Mouse (Mus musculus) midbrain, postnatal 0 days (tissue): ENCODE data around the gene Gtf2h1. TPM values are rescaled to one million over a fixed set of nuclear protein-coding genes. Genes with fewer than 3 reads are reported as not detected.
"Not testable (repeated sequence)": the region's sequence is repeated elsewhere in the genome, so short reads cannot be mapped to it uniquely, and the experiment has no call there.

Experiments used
- ATAC-seq: fragments of 200-750 bp; cut with Nextera tagmentation; 2 replicates; pipeline ENCODE4 v1.8.0; 2017; ENCODE audit warnings: moderate number of reproducible peaks, mild to moderate bottlenecking, moderate TSS enrichment, moderate library complexity; ENCODE audit not compliant: low FRiP score
- DNase-seq: peaks from one replicate; pipeline ENCODE4 v3.0.0-alpha.2; 2015; ENCODE audit warnings: low spot score
- H3K27ac ChIP-seq: fragments of 300-500 bp; sonication (generic); 2 replicates; pipeline ENCODE4 v1.5.1; 2014; ENCODE audit warnings: low read depth, mild to moderate bottlenecking, low read length, mixed read lengths
- H3K27me3 ChIP-seq: fragments of 300-500 bp; sonication (generic); 2 replicates; pipeline ENCODE4 v1.6.1; 2014; ENCODE audit warnings: low read length, control low read depth, mixed read lengths; ENCODE audit not compliant: insufficient read depth
- H3K36me3 ChIP-seq: fragments of 300-500 bp; sonication (generic); 2 replicates; pipeline ENCODE4 v1.6.1; 2014; ENCODE audit warnings: low read length, control low read depth, mixed read lengths; ENCODE audit not compliant: insufficient read depth
- H3K4me1 ChIP-seq: fragments of 300-500 bp; sonication (generic); 2 replicates; pipeline ENCODE4 v1.6.1; 2014; ENCODE audit warnings: mild to moderate bottlenecking, control low read depth, antibody characterized with exemption, low read length, mixed read lengths; ENCODE audit not compliant: insufficient read depth
- H3K4me2 ChIP-seq: fragments of 300-500 bp; sonication (generic); 2 replicates; pipeline ENCODE4 v1.6.1; 2014; ENCODE audit warnings: low read depth, mild to moderate bottlenecking, low read length, mixed read lengths; ENCODE audit not compliant: poor library complexity, severe bottlenecking
- H3K4me3 ChIP-seq: fragments of 300-500 bp; sonication (generic); 2 replicates; pipeline ENCODE4 v1.5.1; 2014; ENCODE audit warnings: low read depth, mild to moderate bottlenecking, low read length, moderate library complexity
- H3K9ac ChIP-seq: fragments of 300-500 bp; sonication (generic); replicated peaks from 2 replicates; pipeline ENCODE4 v1.6.1; 2014; ENCODE audit warnings: mild to moderate bottlenecking, low read length, moderate library complexity, mixed read lengths; ENCODE audit not compliant: poor library complexity, severe bottlenecking
- H3K9me3 ChIP-seq: fragments of 300-500 bp; sonication (generic); 2 replicates; pipeline ENCODE4 v1.6.1; 2016; ENCODE audit warnings: low read length, control low read depth
- CTCF ChIP-seq: IDR thresholded peaks from 2 replicates; pipeline ENCODE4 v1.5.1; 2016; ENCODE audit warnings: antibody characterized with exemption, mild to moderate bottlenecking
- WGBS: fragments of 180-500 bp; shearing (Covaris S2); extraction: QIAGEN DNeasy Blood & Tissue Kit; methylation state at CpG from one replicate; pipeline ENCODE4 v1.1.7; 2014; 5-methylcytosine and 5-hydroxymethylcytosine counted together
- polyA plus RNA-seq: library from polyadenylated mRNA; unstranded; fragments of >200 nt; fragmentation: Nextera tagmentation; extraction: Ambion mirVana; gene quantifications from 2 replicates; pipeline ENCODE4 v1.2.1, GENCODE M21; 2015
- total RNA-seq: library from RNA; depleted of rRNA; stranded (reverse); fragments of >200 nt; gene quantifications from 2 replicates; pipeline ENCODE4 v1.2.3, GENCODE M21; 2014

Gtf2h1 gene
- total and polyA plus RNA-seq, 2 experiments from 2014 or later = 32.9 to 38.2 TPM

DNA sequence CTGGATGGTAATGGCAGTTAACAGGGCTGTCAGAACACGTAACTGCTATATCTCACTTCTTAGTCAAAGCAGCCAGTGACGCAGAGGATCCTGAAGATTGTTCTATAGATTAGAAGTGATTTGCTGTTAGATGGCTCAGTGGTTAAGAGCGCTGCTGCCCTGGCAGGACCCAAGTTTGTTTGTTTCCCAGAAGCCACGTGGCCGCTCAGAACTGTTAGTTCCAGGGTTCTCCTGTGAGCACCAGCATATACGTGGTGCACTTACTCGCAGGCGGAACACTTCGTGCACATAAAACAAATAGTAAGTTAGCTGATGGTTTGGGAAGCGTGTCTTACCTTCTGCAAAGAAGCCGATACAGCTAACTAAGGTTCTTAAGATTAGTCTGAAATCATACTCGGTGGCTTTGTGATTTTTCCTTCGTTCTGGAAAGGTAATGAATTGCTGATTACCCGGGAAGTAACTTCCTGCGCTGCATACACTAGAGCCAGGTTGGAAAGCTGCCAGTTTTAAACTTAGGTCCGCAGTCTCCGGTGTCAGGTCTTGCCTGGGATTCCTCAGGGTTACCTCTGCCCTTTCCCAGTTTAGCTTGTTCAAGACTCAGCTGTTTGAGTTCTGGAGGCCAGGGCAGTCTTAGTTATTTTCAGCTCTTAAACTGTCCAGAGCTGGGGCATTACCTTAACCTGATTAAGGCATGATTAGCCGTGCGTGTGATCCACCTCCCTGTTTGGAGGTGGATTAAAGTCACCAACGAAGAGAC lies 31.3 kb downstream of the Gtf2h1 start:
- no peak overlapping the region for H3K4me3 ChIP-seq
- no peak overlapping the region for H3K4me2 ChIP-seq
- H3K36me3 ChIP-seq = peaks cover 14% of the 10 kb centered on the region
- no peaks in the 10 kb centered on the region for H3K27me3 ChIP-seq
- no peak for TF ChIP-seq CTCF
- ATAC-seq (no peak), DNase-seq (no peak)
- H3K27ac ChIP-seq = no peak overlapping the region
- no peaks in the 10 kb centered on the region for H3K4me1 ChIP-seq
- no peaks in the 10 kb centered on the region for H3K9me3 ChIP-seq
- no peak overlapping the region for H3K9ac ChIP-seq
- WGBS = 78% methylated on average over 20 of the region's 20 CpGs

GRCm38 (mm10) chr7:46827803-46828184 lies 31.9 kb downstream of the Gtf2h1 start:
- H3K9ac ChIP-seq = no peak overlapping the region
- H3K27me3 ChIP-seq = no peaks in the 10 kb centered on the region
- H3K4me1 ChIP-seq = no peaks in the 10 kb centered on the region
- no peak overlapping the region for H3K27ac ChIP-seq
- ATAC-seq (no peak), DNase-seq (no peak)
- H3K9me3 ChIP-seq = no peaks in the 10 kb centered on the region
- H3K36me3 ChIP-seq = peaks cover 8% of the 10 kb centered on the region
- 89% methylated on average over 2 of the region's 2 CpGs for WGBS
- no peak for TF ChIP-seq CTCF
- H3K4me2 ChIP-seq = no peak overlapping the region
- H3K4me3 ChIP-seq = no peak overlapping the region

GRCm38 (mm10) chr7:46829911-46830310 lies 34.0 kb downstream of the Gtf2h1 start:
- Histone ChIP-seq H3K4me3 (no peak overlapping the region), H3K9me3 (no peaks in the 10 kb centered on the region), H3K9ac (no peak overlapping the region), H3K4me2 (no peak overlapping the region), H3K36me3 (no peaks in the 10 kb centered on the region), H3K4me1 (no peaks in the 10 kb centered on the region), H3K27ac (no peak overlapping the region), H3K27me3 (no peaks in the 10 kb centered on the region)
- ATAC-seq (no peak), DNase-seq (no peak)
- no peak for TF ChIP-seq CTCF
- WGBS = 91% methylated on average over 12 of the region's 12 CpGs

GRCm38 (mm10) chr7:46830799-46831590 lies 35.1 kb downstream of the Gtf2h1 start:
- no peaks in the 10 kb centered on the region for H3K9me3 ChIP-seq
- H3K4me3 ChIP-seq = no peak overlapping the region
- TF ChIP-seq CTCF = no peak
- H3K4me1 ChIP-seq = no peaks in the 10 kb centered on the region
- DNase-seq (no peak), ATAC-seq (no peak)
- H3K9ac ChIP-seq = no peak overlapping the region
- no peak overlapping the region for H3K27ac ChIP-seq
- no peak overlapping the region for H3K4me2 ChIP-seq
- 61% methylated on average over 13 of the region's 13 CpGs for WGBS
- no peaks in the 10 kb centered on the region for H3K36me3 ChIP-seq
- no peaks in the 10 kb centered on the region for H3K27me3 ChIP-seq

DNA sequence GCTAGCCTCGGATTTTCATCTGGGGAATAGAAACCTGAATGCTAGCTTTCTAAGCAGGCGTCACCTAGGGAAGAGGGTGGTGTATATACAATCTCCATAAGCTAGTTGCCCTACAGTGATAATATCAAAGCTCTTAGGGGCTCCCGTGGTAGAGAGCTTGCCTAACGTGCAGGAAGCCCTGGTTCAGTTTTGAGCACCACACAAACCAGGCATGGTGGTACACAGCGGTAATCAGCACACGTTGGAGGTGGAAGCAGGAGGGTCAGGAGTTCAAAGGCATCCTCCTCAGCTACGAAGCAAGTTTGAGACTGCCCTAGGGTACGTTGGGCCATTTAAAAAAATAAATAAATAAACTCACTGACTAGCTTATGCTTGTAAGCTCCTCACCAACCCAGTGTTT lies 35.8 kb downstream of the Gtf2h1 start:
- TF ChIP-seq CTCF = no peak
- no peaks in the 10 kb centered on the region for H3K27me3 ChIP-seq

GRCm38 (mm10) chr7:46832112-46832810 lies 36.4 kb downstream of the Gtf2h1 start:
- 89% methylated on average over 11 of the region's 11 CpGs for WGBS
- H3K9me3 ChIP-seq, H3K9ac ChIP-seq, H3K27me3 ChIP-seq, DNase-seq, H3K36me3 ChIP-seq, H3K4me2 ChIP-seq, ATAC-seq, H3K4me3 ChIP-seq, H3K4me1 ChIP-seq, H3K27ac ChIP-seq: not testable (repeated sequence)

More for the DNA sequence above, 35.8 kb downstream of the Gtf2h1 start:
- H3K36me3 ChIP-seq = no peaks in the 10 kb centered on the region
- no peak overlapping the region for H3K4me2 ChIP-seq
- DNase-seq (no peak), ATAC-seq (no peak)
- WGBS = 81% methylated on average over 8 of the region's 8 CpGs
- no peaks in the 10 kb centered on the region for H3K9me3 ChIP-seq
- no peaks in the 10 kb centered on the region for H3K4me1 ChIP-seq
- no peak overlapping the region for H3K4me3 ChIP-seq
- no peak overlapping the region for H3K27ac ChIP-seq
- no peak overlapping the region for H3K9ac ChIP-seq
